Mouse (Mus musculus) gastrocnemius, adult 18-20 months (tissue): ENCODE data around the gene Cidec. TPM values are rescaled to one million over a fixed set of nuclear protein-coding genes. Genes with fewer than 3 reads are reported as not detected.

Experiments
- DNase-seq: peaks from one replicate; pipeline ENCODE4 v3.0.0; 2021; ENCODE audit warnings: low spot score
- long read RNA-seq, 2 experiments: library from polyadenylated mRNA; stranded (forward); transcript quantifications; one replicate each; pipeline ENCODE4 v2.0.0; 2021
- total RNA-seq, 2 experiments: library from RNA; stranded (reverse); gene quantifications; 2 replicates each; pipeline ENCODE4 v1.2.3; 2021

Cidec gene
- total RNA-seq = 10 to 100 TPM in 1 of 2 experiments, 1 to 10 TPM in 1; 9.9 to 17.2 TPM
- long read RNA-seq, experiment 1, transcript Cidec-202 (6 exons, 1,720 nt) = major isoform, 14 of 28 reads
- long read RNA-seq, experiment 1, transcript Cidec-201 (6 exons, 1,703 nt) = minor isoform, 9 of 28 reads
- long read RNA-seq, experiment 1, partial matches to known transcripts = 1 of 28 reads
- long read RNA-seq, experiment 1, other reads (novel, unspliced or antisense) = 4 of 28 reads
- long read RNA-seq, experiment 2, partial matches to known transcripts = 1 of 5 reads
- long read RNA-seq, experiment 2, other reads (novel, unspliced or antisense) = 0 of 5 reads

GRCm38 (mm10) chr6:113435664-113436205 lies at the start of gene Cidec:
TSS of gene Cidec (minus strand) at chr6:113435760.
- DNase-seq = no peak

DNA sequence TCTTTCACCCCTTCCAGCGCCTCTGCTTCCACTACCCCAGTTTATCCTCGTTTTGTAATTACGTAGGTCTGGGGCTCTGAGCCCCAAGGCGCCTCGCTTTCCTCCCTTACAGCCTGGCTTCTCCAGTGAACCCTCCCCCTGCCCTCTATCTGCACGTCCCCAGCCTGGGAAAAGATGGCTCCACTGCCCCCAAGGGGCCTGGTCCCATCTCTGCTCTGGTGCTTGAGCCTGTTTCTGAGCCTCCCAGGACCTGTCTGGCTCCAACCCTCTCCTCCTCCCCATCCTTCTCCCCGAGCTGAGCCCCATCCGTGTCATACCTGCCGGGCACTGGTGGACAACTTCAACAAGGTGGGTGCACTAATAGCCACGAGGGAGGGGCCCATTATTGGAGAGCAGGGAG lies 48.2 kb upstream of the Cidec start:
- DNase-seq = no peak

DNA sequence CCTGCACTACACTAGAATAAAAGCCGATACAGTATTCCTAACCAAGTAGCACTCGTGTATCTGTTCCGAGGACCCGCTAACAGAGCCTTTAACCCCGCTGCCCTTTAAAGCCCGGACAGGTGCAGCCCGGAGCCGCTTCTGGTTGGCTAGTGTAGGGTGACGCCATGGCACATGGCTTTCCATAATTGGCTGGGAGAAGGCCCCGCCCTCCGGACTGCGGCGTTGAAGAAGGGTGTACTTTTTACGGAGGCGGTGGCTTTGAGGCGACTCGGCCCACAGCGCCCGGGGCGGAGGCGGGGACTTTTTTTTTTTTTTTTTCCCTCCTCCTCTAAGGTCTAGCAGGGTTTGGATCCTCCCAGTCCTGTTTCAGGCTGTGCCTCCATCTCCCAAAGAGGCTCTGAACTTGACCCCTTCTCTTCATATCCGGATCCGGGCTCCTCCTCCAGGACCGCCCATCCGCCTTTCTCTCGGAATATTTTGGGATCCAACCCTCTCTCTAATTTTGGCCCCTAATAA lies 47.6 kb upstream of the Cidec start, which contains the start of gene Creld1:
Gene Creld1 (plus strand): TSS at position 198 of the 516 bp plus-strand sequence.
- DNase-seq = peak; percentile 95

DNA sequence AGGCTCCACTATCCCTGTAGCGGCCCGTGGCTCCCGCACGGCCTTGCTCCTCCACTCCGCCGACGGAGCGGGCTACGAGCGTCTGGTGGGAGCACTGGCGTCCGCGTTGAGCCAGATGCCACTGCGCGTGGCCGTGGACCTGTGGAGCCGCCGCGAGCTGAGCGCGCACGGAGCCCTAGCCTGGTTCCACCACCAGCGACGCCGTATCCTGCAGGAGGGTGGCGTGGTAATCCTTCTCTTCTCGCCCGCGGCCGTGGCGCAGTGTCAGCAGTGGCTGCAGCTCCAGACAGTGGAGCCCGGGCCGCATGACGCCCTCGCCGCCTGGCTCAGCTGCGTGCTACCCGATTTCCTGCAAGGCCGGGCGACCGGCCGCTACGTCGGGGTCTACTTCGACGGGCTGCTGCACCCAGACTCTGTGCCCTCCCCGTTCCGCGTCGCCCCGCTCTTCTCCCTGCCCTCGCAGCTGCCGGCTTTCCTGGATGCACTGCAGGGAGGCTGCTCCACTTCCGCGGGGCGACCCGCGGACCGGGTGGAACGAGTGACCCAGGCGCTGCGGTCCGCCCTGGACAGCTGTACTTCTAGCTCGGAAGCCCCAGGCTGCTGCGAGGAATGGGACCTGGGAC lies 47.0 kb upstream of the Cidec start:
- DNase-seq = peak; percentile 38

GRCm38 (mm10) chr6:113480555-113481373 lies 45.2 kb upstream of the Cidec start:
- DNase-seq = no peak

DNA sequence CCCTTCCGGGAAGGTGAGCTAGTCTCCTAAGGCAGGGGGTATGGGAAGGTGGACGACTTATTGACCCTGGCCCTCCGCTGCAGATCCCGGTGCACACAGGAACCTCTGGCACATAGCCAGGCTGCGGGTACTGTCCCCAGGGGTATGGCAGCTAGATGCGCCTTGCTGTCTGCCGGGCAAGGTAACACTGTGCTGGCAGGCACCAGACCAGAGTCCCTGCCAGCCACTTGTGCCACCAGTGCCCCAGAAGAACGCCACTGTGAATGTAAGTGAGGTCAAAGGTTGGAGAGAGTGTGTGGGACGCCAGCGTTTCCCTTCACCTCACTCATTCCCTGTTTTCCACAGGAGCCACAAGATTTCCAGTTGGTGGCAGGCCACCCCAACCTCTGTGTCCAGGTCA lies 43.3 kb upstream of the Cidec start:
- DNase-seq = no peak

DNA sequence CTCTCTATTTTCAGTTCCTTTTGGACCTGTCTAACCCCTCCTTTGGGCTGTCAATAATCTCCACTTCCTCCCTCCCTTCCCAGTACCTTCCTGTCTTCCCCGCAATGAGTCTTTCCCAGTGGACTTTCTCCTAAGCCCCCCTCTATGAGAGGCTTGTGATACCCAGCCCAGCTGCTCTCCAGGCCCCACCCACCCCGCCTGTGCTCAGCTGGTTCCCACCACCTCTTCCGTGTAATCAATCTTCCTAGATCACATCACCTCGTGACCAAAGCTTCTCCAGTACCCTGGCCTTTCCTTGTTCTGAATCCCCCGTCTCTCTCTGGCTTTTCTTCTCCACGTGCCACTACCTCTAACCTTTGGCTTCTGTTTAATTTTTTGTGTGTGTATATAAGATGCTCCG lies 41.8 kb upstream of the Cidec start:
- no peak for DNase-seq

- DNase-seq = no peak
Observed at GRCm38 (mm10) chr6:113473715-113474114, 38.2 kb upstream of the Cidec start.

DNA sequence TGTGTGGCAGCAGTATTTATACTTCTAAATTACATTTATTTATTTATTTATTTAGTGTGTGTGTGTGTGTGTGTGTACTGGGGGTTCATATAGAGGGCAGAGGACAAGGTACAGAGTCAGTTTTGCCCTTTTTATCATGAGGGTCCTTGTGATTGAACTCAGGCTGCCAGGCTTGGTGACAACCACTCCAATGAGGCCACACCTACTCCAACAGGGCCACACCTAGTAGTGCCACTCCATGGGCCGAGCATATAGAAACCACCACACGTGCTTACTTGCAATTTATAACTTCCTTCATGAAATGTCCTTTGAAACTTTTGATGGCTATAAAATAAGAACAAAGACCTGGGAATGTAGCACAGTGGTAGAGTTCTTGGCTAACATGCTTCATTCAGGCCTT lies 37.7 kb upstream of the Cidec start:
- DNase-seq = no peak

DNA sequence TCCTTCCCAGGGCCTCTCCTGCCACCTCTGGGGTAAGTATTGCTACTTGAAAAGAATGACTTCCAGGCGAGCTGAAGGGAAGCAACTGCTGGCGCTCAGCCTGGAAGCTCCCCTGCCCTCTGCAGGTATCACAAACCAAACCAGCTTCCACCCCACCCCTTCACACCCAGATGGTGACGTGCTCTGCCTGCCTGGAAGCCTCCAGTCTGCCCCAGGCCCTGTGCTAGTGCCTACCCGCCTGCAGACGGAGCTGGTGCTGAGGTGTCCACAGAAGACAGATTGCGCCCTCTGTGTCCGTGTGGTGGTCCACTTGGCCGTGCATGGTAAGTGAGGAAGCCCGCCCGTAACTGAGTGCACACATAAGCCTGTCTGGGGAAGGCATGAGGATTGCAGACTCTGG lies 36.5 kb upstream of the Cidec start:
- no peak for DNase-seq

- peak; percentile 67 for DNase-seq
Observed at GRCm38 (mm10) chr6:113471297-113471936, 35.9 kb upstream of the Cidec start, which contains the start of gene Il17rc. TSS of gene Il17rc (plus strand) at chr6:113471427.

DNA sequence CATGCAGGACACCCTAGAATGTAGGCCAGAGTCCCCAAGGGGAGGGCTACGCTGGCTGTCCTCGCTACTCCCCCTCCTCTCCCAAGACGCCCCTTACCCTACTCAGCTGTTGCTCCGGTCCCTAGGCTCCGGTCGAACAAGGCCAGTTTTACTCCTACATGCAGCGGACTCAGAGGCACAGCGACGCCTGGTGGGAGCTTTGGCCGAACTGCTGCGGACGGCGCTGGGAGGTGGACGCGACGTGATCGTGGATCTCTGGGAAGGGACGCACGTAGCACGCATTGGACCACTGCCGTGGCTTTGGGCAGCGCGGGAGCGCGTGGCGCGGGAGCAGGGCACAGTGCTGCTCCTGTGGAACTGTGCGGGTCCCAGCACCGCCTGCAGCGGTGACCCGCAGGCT lies 33.9 kb upstream of the Cidec start:
- peak; percentile 74 for DNase-seq

DNA sequence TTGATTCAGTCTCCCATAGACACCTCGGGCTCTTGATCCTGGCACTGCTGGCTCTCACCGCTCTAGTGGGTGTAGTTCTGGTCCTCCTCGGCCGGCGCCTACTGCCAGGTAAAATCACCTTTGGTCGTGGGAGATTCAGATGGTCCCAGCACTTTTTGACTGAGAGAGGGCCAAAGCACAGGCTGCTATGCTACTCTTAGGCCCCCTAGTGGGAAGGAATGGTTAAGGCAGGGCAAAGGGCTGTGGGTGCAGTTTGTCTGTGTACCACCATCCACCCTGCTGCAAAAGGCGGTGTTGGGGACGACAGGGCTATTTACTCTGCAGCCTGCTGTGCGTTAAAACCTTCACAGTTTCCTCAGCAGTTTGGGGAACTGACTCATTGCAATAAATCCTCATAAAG lies 33.5 kb upstream of the Cidec start:
- peak; percentile 76 for DNase-seq

GRCm38 (mm10) chr6:113468512-113468911 lies 33.0 kb upstream of the Cidec start:
- no peak for DNase-seq

DNA sequence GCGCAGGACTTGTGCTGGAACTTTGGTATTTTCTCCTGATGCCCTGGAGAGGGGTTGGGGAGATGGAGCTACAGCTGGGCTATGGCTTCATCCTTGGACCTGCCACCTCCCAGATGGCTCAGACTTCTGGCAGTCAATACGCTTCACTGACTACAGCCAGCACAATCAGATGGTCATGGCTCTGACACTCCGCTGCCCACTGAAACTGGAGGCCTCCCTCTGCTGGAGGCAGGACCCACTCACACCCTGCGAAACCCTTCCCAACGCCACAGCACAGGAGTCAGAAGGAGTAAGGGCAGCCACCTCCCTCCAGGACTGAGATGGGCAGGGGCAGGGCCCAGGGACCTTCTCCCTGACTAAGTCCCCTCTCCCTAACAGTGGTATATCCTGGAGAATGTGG lies 30.0 kb upstream of the Cidec start:
- DNase-seq = no peak

- no peak for DNase-seq
Observed at GRCm38 (mm10) chr6:113464040-113464439, 28.5 kb upstream of the Cidec start.

- no peak for DNase-seq
Observed at GRCm38 (mm10) chr6:113458635-113459034, 23.1 kb upstream of the Cidec start.

DNA sequence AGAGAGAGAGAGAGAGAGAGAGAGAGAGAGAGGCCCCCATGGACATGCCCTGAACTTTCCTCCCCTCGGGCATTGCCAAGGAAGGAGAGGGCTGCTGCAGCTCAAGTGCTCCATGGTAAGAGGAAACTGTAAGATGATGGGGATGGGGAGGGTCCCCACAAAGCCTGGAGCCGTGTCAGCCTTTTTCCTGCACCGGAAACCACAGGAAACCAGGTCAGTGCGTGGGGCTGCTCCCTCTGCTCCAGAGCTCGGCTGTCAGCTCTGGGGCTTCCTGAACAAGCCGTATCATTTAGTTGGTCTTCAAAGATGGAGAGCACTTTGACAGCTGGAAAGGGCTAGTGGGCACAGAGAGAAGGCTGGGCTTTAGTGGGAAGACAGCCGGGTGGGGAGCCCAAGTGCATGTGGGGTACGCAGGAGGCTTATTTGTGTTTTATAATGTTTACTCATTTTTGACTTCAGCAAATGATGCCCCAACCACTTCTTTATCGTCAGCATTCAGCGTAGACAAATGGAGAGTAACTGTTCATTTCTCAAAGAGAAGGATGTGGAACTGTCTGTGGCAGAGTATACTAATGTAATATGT lies 22.5 kb upstream of the Cidec start, which contains the start of gene Il17re:
Gene Il17re (plus strand): TSS at position 533 of the 583 bp plus-strand sequence.
- no peak for DNase-seq

DNA sequence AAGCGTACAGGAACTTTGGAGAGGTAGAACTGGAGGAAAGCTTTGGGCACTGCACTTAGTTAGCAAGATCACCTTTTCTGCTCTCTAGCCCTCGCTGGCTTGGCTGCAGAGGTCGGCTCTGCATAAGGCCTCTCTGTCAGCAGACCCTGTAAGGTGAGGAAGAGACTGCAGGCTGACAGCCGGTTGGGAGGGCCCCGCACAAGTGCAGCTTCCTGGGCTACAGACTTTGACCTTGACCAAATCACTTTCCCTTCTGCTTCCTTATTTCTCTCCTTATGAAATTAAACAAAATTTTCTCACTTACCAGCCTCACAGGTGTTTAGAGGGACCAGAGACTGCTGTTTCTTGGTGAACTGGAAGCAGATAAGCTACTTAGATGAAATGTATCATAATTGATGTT lies 19.4 kb upstream of the Cidec start:
- DNase-seq = no peak

DNA sequence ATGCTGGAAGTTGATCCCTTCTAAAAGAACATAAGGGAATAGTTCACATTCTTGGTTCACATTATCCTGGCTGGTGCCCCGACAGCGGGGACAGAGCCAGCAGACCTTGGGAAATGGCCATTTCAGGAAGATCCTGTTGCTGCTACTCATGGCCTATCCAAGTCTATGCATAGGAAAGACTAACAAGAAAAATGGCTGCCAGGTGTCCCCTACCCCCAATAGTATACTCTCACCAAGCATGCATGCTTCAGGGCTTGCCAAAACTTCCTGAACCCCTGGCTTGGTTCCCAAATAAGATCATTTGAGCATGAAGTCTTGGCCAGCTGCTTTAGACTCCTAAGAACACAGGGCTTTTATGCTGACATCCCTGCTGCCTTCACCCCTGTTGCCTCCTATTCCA lies 16.3 kb upstream of the Cidec start:
- no peak for DNase-seq

DNA sequence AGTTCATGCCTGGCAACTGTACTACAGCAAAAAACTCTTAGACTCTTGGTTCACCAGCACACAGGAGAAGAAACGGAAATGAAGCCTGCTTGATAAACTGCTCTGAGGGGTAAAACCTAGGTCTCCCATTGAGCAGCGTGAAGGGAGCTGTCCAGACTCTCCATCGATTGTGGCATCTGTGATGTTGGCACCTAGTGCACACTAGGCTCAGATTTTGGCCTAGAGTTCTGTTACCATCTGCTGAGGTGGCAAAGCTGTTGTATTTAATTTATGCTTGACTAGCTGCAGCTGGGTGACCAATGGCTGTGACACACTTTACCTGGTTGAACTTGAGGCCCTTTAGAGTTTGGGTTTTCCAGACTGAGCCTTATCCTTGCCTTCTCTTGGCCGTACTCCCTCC lies 12.1 kb upstream of the Cidec start:
- no peak for DNase-seq
